Mouse (Mus musculus) layer of hippocampus, adult 9-11 months (tissue): Measurements from ENCODE around the gene Tbc1d14.

ENCODE experiments used
- DNase-seq: peaks from one replicate; pipeline ENCODE4 v3.0.0; 2022

Gene Tbc1d14

DNA sequence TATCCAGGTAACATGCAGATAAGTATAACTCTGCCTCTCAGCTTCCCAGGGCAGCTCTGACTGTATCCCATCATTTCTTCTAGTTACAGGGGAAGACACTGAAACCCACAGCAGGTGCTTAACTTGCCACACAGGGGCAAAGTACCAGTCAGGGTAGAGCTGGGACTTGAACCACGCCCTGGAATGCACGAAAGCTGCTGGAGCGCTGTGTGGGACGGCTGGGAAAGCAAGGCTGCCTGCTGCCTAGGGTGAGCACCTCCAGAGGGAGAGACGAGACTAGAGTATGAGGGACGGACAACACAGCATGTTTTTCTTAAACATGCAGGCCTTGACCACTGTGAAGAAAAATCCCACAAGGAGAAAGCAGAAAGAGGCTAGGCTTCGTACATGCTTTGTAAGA, 87.8 kb downstream of the Tbc1d14 start:
- DNase-seq, result no peak

DNA sequence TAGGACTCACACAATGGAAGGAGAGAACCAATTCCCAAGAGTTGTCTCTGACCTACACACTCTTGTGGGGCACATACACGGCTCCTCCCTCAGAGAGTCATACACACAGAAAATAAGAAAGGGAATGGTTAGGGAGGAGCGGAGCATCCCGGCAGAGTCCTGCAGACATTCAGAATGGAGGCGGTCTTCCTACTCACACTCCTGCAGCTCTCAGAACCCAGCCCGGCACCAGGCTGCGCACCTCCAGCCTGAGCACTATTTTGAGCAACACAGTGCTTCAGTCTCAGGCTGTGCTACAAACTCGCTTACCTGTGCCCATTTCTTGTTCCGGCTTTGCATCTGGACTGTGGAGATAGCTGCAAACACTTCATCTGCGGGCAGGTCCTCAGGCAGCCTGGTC, 98.4 kb downstream of the Tbc1d14 start:
- DNase-seq, result no peak

DNA sequence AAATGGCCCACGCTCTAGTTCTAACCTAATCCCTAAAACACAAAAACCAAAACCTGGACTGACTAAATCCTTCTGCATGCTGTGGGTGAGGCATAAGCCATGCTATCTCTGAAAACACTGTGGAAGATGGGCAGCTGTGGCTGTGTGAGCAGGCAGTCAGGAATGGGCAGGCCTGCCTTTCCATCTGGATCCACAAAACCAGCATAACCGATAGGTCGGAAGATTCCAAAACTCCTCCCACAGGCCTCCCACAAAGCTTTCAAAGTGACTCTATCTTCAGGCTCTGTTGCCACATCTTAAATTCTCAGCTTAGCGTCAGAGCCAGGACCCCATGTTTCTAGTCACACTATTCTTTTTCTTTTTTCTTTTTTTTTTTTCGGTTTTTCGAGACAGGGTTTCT, 99.2 kb downstream of the Tbc1d14 start:
- peak; percentile 80 for DNase-seq

DNA sequence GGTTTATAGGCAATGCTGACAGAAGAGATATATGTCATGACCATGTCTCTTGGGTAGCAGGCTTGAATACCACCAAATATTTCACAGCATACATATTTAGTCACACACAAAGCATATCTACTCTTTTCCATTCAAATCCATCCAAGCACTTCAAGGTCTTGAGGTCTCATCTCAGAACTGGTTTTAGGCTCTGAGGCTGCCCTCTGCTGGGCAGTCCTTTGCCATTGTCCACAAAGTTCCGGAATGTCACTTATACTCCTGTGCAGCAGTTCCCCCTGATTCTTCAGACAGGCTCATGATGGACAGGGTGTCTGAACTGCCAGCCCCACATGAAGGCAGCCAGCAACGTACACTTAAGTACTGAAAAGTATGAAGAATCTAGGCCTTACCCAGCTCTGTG, 103.9 kb downstream of the Tbc1d14 start:
- DNase-seq, result no peak

DNA sequence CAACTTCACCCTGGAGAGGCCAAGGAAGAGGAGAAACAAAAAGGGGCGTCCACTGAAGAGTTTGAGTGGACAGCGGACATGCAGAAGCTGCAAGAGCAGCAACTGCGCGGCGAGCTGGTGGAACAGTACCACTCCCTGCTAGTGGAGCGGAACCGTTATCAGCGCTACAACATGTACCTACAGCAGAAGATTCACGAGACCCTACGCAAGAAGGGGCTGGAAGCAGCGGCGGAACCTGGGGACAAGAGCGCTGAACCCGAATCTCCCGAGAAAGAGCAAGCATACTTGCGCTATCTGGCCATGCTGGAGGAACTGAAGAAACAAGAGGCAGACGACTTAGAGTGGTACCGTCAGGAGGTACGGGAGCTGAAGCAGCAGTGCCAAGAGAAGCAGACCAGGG, 107.8 kb downstream of the Tbc1d14 start:
- no peak for DNase-seq

DNA sequence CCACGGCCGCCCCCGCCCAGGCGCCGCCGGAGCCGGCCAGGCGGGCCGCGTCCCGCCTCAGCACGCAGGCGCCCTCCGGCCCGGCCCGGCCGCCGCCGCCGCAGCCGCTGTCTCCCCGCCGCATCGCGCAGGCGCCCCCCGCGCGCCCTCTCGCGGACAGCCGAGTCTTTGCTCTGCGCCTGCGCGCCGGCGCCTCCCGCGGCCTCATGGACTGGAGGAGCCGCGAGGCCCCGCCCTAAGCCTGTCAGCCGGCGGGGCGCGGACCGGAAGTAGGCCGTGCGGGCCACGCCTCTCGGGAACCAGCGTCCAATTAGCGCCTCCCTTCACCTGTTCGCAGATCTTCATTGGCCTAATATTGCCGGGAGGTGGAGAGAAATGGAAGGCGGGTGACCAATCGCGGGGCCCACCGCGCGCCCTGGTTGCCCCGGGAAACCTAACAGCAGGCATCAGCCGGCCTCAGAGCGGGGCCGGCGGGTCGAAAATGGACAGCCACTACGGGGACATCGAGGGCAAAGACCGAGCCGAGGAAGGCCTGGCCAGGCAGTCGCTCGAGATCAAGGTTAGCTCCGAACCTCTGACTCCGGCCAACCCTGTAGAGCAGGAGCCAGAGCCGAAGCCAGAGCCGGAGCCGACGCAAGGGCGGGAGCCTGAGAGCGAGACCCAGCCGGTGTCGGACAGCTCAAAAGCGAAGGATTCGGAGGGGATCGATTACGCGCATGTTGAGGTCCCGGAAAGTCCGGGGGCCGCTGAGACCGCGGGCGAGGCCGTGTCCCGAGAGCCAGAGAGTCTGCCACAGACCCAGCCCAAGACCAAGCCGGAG, 108.7 kb downstream of the Tbc1d14 start, which contains the start of the genes Tada2b and Ccdc96:
Gene Tada2b (minus strand): TSS at position 115 of the 820 bp plus-strand sequence.
Gene Ccdc96 (plus strand): TSS at position 418 of the 820 bp plus-strand sequence.
- peak; percentile 99 for DNase-seq

DNA sequence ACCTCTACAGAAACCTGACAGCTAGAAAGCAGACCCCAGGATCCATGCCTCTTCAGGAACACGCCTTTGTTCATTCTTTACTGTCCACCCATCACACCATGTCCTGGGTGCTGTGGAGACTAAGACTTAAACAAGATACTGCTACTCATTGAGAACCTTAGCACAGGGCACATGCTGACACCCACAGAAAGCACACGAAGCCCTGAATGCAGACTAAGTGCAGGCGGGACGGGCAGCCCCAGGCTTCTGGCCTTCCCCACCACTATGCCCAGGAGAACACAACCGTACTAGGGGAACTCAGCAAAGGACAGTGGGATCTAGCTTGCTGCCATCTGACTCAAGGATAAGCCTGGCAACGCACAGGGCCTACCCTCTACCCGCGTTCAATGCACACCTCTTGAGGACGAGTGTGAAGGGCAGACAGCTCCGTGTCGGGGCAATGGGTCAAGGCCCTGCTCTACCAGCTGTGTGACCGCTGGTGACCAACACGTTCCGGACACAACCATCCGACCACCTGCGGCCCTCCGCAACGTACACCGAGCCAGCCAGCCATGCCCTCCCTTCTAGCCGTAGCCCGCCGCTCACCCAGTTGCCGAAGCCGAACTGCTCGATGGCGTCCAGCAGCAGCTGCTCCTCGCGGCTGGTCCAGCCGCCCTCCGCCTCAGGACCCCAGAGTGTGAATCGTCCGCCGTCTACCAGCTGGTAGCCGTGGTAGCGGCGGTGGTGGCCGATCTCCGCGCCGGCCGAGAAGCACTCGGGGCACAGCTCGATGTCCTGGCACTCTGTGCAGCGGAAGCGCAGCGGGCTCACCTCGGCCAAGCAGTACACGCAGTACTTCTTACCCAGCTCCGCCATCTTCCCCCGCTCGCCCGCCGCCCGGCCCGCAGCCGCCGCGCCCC, 109.6 kb downstream of the Tbc1d14 start:
- DNase-seq, result no peak

DNA sequence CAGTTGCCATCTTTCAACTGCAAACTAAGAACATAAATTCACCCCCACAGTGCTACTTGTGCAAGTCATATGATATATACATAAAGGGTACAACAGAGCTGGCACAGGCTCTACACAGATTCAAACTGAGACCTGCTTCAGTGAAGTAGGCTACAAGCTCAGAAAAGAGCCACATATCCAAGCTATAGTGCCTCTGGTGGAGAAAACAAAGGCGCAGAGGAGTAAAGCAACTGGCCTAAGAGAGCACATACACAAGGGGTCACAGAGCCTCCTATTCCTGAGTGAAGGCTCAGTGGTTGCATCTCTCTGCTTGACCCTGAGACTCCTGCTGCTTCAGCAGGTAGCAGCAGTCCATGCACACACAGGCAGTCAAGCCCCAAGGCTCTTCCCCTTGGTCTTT, 112.0 kb downstream of the Tbc1d14 start:
- DNase-seq, result no peak

DNA sequence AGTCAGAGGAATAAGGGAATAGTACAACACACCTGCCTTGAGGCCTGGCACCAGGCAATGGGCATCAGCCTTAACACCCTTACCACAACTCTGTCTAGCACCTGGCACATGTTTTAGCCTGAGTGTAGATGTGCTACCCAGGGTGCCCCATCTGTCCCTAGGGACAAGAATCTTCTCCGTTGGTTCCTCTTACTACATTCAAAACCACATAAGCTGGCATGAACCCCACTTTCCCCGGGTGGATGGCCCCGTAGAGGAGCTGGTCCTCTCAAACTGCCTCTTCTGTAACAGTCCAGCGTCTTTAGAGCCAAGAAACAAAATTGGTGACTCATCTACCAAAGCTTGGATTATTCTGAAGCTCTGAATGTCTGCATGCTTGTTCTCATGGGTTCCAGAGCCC, 112.7 kb downstream of the Tbc1d14 start:
- DNase-seq, result no peak

DNA sequence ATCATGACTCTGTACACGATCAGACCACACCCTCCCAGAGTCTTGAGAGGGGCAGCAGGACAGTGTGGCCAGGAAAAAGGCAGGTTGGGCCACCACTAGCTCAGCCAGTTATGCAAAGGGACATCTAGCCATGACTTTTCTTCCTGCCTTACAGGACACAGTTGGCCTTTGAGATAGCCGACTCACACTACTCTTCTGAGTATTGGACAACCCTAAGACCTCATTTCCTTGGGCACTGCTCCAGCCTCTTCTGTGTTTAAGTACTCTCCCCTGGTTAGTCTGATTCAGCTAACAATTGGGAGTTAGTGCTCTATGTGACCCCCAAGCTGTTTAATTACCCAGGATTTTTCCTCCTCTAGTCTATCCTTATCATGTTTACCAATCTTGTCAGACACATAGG, 113.3 kb downstream of the Tbc1d14 start:
- DNase-seq, result no peak

DNA sequence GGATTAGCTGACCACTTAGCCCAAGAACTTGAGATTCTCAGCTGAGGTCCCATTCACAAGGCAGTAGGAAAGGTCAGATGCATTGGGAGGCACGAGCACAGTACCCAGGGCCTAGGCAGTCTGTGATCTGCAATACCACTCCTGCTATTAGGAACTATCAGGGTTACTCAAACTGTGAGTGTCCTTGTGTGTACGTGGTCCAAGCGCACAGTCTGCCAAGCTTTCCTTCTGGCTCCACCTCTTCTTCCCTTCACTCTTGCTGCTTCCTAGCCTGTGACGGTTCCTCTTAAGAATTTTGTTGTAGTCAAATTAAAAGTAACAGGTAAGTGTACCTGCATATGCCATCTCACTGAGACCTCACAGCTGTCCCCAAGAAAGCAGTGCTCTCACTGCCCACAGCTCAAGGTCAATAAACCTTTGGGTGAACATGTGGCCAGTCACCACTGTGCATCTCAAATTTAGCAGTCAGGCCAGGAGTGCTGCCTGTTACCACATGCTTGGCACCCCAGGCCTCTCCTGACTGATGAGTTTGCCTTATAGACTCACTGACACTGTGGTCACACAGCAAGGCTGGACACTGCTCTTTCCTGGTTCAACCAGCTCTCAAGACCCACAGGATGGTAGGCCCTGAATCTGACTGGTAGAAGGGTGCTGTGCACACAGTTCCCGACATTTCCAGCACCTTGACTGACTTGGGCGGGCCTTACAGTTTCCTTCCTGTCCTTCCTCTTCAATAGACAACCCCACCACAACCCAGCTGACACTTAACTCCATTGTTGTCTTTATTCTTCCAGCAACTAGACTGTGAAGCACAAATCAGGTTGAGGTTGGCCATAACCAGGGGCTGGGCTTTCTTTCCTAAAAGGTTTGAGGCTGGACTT, 114.3 kb downstream of the Tbc1d14 start:
- no peak for DNase-seq

DNA sequence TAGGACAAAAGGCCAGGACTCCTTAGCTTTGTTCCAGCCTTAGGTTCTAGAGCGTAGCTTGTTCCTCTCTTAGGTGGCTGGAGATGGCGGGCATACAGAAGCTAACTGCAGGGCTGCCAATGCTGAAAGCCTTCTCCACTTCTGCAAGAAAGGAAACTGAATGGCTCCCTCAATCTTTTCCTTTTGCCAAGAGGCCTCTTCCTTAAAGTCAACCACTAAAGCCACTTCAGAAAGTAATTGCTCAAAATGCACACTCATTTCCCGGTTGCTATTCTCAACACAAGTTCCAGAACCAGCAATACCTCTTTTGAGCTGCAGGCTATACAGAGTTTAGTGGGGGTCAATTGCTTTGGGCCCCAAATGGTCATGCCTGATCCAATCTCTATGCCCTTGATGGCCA, 115.6 kb downstream of the Tbc1d14 start:
- no peak for DNase-seq

DNA sequence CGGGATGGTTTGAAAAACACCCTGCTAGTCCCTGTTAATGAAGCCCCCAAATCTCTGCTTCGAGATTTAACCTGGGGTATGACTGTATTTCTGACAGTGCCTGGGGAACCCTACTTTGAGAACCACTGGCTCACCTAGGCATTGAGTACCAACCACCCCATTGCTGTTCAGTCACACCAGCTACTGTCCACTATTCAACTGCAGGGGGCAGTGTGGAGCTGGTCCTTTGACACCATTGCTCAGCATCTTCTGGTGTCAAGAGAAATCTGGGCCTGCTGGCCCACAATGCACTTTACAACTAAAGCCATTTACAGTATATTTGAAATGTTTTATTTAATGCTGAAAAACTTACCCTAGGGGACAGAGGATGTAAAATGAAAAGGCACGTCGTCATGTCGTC, 118.8 kb downstream of the Tbc1d14 start:
- peak; percentile 61 for DNase-seq

DNA sequence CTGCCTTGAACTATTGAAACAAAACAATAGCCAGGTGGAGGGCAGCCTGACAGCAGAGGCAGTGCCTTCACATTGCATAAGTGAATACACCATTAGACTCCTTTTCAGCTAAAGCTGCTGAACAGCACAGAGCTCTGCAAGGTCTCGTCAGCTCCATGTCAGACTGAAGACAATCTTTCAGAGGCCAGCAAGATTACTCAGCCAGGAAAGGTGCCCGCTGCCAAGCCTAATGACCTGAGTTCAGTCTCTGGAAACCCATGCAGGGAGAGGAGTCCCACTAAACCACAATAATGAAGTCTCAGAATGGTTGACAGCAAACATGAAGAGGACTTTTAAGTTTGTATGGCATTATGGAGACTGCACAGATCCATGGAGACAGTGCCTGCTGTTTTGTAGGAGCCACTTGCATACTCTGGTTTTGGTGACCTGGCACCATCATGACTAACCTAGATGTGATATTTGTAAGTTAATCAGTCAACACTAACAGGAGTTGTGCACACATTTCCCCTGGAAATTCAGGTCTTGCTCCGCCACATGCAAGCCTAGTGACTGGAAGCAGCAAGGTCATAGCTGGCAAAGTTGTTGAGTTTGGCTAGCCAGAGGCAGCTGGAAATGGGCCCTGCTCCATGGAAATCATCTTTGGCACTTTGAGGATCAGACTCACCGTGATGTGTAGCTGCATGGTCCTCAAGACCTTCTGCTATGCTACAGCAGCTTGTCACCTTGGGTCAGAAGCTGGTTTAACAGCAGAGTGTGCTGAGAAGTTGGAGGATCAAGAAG, 120.0 kb downstream of the Tbc1d14 start:
- DNase-seq, result no peak

DNA sequence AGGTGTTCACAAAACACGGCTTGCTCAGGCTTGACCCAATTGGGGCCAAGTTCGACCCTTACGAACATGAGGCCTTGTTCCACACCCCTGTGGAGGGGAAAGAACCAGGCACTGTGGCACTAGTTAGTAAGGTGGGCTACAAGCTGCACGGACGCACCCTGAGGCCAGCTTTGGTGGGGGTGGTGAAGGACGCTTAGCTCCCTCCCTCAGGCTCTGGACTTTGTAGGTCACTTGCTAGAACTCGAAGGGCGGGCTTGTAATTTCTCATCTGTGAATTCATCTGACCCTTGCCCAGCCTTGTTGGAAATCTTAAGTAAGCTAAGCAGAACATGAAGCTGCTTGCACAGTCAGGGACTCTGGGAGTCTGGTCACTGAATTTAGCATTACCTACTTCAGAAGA, 121.9 kb downstream of the Tbc1d14 start:
- DNase-seq, result no peak

DNA sequence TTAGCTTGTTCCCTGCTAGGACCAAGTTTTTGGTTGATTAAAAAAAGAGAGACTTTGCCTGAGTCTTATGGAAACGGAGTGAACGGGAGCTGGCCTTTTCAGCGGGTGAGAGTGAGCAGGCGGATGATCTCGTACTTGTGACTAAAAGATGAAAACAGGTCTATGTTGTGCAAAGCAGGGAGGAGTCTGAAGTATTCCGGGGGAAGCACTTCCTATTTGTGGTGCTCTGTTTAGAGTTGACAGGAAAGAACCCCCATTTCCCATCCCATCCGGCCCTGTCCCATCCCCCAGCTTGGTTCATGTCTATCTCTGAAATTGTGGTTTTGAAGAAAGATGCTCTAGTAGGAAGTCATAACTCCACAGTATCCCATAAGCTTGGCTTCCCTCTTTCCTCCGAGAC, 127.2 kb downstream of the Tbc1d14 start:
- no peak for DNase-seq

DNA sequence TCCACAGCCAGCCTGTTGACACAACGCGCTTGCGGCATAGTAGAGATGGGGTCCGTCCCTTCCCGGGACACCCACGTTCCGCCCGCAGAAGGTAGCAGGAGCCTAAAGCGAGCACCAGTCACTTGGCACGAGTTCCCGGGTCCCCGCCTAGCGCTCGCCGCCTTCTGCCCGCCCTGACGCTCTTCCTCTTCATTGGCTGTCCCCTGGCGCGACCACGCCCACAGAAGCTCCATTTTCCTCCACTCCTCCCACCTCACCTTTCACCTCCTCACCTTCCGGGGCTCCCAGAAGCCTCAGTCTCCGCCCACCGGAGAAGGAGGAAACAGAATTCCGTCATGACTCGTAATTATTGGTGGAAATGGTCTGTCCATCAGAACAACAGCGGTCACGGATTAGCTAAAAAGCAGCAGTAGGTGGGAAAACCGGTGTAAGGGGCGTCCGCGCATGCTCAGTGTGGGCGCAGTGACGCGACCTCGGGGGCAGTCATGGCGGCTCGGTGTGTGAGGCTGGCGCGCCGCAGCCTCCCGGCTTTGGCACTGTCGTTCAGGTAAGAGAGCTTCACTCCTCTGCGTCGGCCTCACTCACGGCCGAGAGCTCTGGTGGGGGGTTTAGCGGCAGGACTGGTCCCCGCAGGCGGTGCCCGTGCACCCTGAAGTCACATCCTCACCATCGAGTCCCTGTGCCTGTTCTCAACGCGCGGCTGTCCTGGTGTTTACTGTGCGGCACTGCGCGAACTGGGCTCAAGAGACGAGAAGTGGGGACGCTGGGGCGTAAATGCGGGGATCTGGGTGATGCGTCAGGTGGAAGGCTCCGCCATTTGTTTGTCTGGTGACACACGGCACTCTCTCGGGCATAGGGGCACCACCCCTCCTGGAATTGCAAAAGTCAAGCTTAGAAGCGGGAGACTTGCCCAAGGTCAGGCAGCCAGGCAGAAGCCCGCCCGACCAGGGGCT, 128.1 kb downstream of the Tbc1d14 start, which contains the start of gene Grpel1:
Gene Grpel1 (plus strand): TSS at position 290 of the 953 bp plus-strand sequence.
- peak; percentile 100 for DNase-seq

DNA sequence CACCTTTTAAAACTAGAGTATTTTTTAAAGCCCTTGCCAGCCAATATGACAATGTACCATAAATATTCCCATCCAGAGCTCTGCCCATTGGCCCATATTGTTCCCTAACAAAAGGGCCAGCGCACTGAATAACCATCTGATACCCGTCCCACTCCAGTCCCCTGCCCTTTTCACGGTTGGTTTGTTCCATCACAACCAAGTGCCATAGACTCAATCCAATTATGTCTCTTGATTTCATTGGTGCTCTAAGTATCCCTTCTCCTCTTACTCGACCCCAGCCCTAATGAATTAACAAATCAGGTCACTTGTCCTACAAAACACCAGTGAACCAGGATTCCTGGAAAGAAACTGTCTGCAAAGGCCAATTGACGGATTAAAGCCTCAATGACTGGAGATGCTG, 129.7 kb downstream of the Tbc1d14 start:
- no peak for DNase-seq

DNA sequence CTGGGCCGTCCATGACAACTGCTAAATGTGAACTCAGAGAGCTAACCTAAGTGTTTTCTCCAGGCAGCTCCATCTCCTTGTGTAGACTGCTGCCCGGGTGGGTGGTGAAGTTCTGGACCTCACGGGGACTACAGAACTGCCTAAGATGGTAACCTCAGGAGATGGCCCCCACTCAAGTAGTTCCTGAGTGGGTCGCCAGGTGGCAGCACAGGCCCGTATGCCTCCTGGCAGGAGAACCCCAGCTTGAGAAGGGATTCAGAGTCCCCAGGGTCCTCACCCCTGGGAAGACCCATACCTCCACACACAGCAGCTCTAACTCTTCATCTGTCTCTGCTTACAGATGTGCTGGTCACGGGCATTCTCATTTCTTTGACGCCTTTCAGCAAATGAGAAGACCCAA, 130.3 kb downstream of the Tbc1d14 start:
- peak; percentile 65 for DNase-seq

DNA sequence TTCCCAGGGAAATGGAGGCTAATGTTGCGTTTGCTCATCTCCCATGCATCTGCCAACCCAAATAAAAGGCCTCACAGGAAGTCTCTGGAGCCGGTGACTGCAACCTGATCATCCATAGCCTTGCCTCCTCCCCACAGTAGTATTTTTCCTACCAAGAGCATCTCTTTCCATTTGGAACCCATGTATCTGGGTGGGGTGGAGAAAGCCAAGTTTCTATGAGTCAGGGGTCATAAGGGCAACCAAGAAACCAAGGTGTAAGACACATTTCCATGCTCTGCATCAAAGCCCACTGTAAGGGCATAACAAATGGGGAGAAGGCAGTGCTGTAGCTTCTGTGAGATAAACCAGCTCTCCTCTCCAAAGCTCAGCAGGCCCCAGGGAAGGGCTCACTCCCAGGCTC, 131.8 kb downstream of the Tbc1d14 start:
- no peak for DNase-seq

DNA sequence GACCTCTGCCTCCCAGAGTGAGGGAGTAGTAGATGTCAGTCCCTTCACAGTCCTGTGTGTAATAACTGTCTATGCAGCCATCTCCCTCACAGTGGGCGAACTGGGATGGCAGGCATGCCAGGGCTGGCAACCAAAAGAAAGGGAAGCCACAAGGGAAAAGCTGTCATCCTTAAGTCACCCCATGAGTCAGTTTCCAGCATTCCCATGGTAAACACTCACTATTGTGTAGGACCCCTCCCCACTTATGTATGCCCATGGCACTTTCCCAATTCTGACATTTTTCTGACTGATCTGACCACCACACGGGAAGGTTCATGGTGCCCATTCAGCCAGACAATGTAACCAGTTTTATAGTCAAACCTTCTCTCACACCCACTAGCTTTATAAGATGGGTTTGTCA, 132.4 kb downstream of the Tbc1d14 start:
- DNase-seq, result no peak
